Mouse (Mus musculus): ENCODE data around the gene Ccdc136. TPM values are rescaled to one million over a fixed set of nuclear protein-coding genes. Genes with fewer than 3 reads are reported as not detected.
A peak's percentile ranks its signal among the peaks of the same experiment; 100 is the strongest.
"Not testable (repeated sequence)": the region's sequence is repeated elsewhere in the genome, so short reads cannot be mapped to it uniquely, and the experiment has no call there.

Gene Ccdc136
- polyA plus RNA-seq (2012), result not detected in 2 replicates

GRCm38 (mm10) chr6:29395910-29396713 is at the start of gene Ccdc136:
Gene Ccdc136, plus strand, starts transcription at chr6:29396309.
- H3K4me3 ChIP-seq (replicated peaks), result peak within 1 kb of the TSS; percentile 36
- H3K36me3 ChIP-seq (ENCODE audit: control insufficient read depth), result no peaks in the 10 kb centered on the region
- H3K27me3 ChIP-seq (ENCODE audit: control insufficient read depth), result peaks cover 88% of the 10 kb centered on the region
- H3K9me3 ChIP-seq (ENCODE audit: control insufficient read depth, low read length), result no peaks in the 10 kb centered on the region; the same call in 1 of the 2 replicates
- peaks cover 4% of the 10 kb centered on the region for H3K4me1 ChIP-seq (ENCODE audit: control insufficient read depth)
- no peak for TF ChIP-seq GATA1 (IDR thresholded peaks at IDR 0.05; ENCODE audit: low read length)
- TF ChIP-seq TAL1 (IDR thresholded peaks at IDR 0.05; ENCODE audit: low read length), result no peak

GRCm38 (mm10) chr6:29346512-29346911 is 49.6 kb upstream of the Ccdc136 start:
- H3K9me3 ChIP-seq (ENCODE audit: control insufficient read depth, low read length); H3K36me3 ChIP-seq (ENCODE audit: control insufficient read depth); H3K4me3 ChIP-seq (replicated peaks): not testable (repeated sequence)
- Histone ChIP-seq H3K27me3 (ENCODE audit: control insufficient read depth) (peaks cover 13% of the 10 kb centered on the region), H3K4me1 (ENCODE audit: control insufficient read depth) (peaks cover 27% of the 10 kb centered on the region)

- Histone ChIP-seq H3K4me3 (replicated peaks) (peak overlapping the region; percentile 96), H3K4me1 (ENCODE audit: control insufficient read depth) (peaks cover 33% of the 10 kb centered on the region), H3K36me3 (ENCODE audit: control insufficient read depth) (no peaks in the 10 kb centered on the region), H3K27me3 (ENCODE audit: control insufficient read depth) (peaks cover 13% of the 10 kb centered on the region), H3K9me3 (ENCODE audit: control insufficient read depth, low read length) (no peaks in the 10 kb centered on the region)
- TF ChIP-seq TAL1 (IDR thresholded peaks at IDR 0.05; ENCODE audit: low read length) (no peak), GATA1 (IDR thresholded peaks at IDR 0.05; ENCODE audit: low read length) (no peak)
Observed at GRCm38 (mm10) chr6:29347189-29347588, 48.9 kb upstream of the Ccdc136 start.

- Histone ChIP-seq H3K4me1 (ENCODE audit: control insufficient read depth) (peaks cover 39% of the 10 kb centered on the region), H3K4me3 (replicated peaks) (peak within 1 kb of the TSS; percentile 96), H3K27me3 (ENCODE audit: control insufficient read depth) (peaks cover 12% of the 10 kb centered on the region), H3K9me3 (ENCODE audit: control insufficient read depth, low read length) (no peaks in the 10 kb centered on the region), H3K36me3 (ENCODE audit: control insufficient read depth) (no peaks in the 10 kb centered on the region)
- TF ChIP-seq TAL1 (IDR thresholded peaks at IDR 0.05; ENCODE audit: low read length) (no peak), GATA1 (IDR thresholded peaks at IDR 0.05; ENCODE audit: low read length) (no peak)
Observed at GRCm38 (mm10) chr6:29347665-29348370, 48.3 kb upstream of the Ccdc136 start, which contains the start of gene Calu. Gene Calu, plus strand, starts transcription at chr6:29348069.

GRCm38 (mm10) chr6:29348371-29348724 is 47.8 kb upstream of the Ccdc136 start:
- H3K4me1 ChIP-seq (ENCODE audit: control insufficient read depth), result peaks cover 44% of the 10 kb centered on the region
- TF ChIP-seq GATA1 (IDR thresholded peaks at IDR 0.05; ENCODE audit: low read length) (no peak), TAL1 (IDR thresholded peaks at IDR 0.05; ENCODE audit: low read length) (no peak)
- no peaks in the 10 kb centered on the region for H3K36me3 ChIP-seq (ENCODE audit: control insufficient read depth)
- H3K4me3 ChIP-seq (replicated peaks), result peak overlapping the region; percentile 96
- H3K9me3 ChIP-seq (ENCODE audit: control insufficient read depth, low read length), result no peaks in the 10 kb centered on the region
- peaks cover 8% of the 10 kb centered on the region for H3K27me3 ChIP-seq (ENCODE audit: control insufficient read depth)

- Histone ChIP-seq H3K4me3 (replicated peaks) (no peak overlapping the region), H3K4me1 (ENCODE audit: control insufficient read depth) (peaks cover 45% of the 10 kb centered on the region), H3K36me3 (ENCODE audit: control insufficient read depth) (peaks cover 11% of the 10 kb centered on the region), H3K27me3 (ENCODE audit: control insufficient read depth) (no peaks in the 10 kb centered on the region), H3K9me3 (ENCODE audit: control insufficient read depth, low read length) (no peaks in the 10 kb centered on the region)
- TF ChIP-seq GATA1 (IDR thresholded peaks at IDR 0.05; ENCODE audit: low read length) (no peak), TAL1 (IDR thresholded peaks at IDR 0.05; ENCODE audit: low read length) (no peak)
Observed at GRCm38 (mm10) chr6:29351613-29352012, 44.5 kb upstream of the Ccdc136 start.

GRCm38 (mm10) chr6:29352816-29353215 is 43.3 kb upstream of the Ccdc136 start:
- Histone ChIP-seq H3K27me3 (ENCODE audit: control insufficient read depth) (no peaks in the 10 kb centered on the region), H3K36me3 (ENCODE audit: control insufficient read depth) (peaks cover 23% of the 10 kb centered on the region), H3K4me3 (replicated peaks) (no peak overlapping the region), H3K4me1 (ENCODE audit: control insufficient read depth) (peaks cover 43% of the 10 kb centered on the region), H3K9me3 (ENCODE audit: control insufficient read depth, low read length) (no peaks in the 10 kb centered on the region)
- TF ChIP-seq TAL1 (IDR thresholded peaks at IDR 0.05; ENCODE audit: low read length) (no peak; the same call in 2 of the 3 replicates), GATA1 (IDR thresholded peaks at IDR 0.05; ENCODE audit: low read length) (no peak)

- Histone ChIP-seq H3K9me3 (ENCODE audit: control insufficient read depth, low read length) (no peaks in the 10 kb centered on the region), H3K4me1 (ENCODE audit: control insufficient read depth) (peaks cover 7% of the 10 kb centered on the region), H3K4me3 (replicated peaks) (no peak overlapping the region), H3K27me3 (ENCODE audit: control insufficient read depth) (no peaks in the 10 kb centered on the region), H3K36me3 (ENCODE audit: control insufficient read depth) (peaks cover 67% of the 10 kb centered on the region)
- TF ChIP-seq TAL1 (IDR thresholded peaks at IDR 0.05; ENCODE audit: low read length) (no peak), GATA1 (IDR thresholded peaks at IDR 0.05; ENCODE audit: low read length) (no peak)
Observed at GRCm38 (mm10) chr6:29359386-29359785, 36.7 kb upstream of the Ccdc136 start.

GRCm38 (mm10) chr6:29360211-29360610 is 35.9 kb upstream of the Ccdc136 start:
- Histone ChIP-seq H3K4me3 (replicated peaks) (no peak overlapping the region), H3K9me3 (ENCODE audit: control insufficient read depth, low read length) (no peaks in the 10 kb centered on the region), H3K27me3 (ENCODE audit: control insufficient read depth) (no peaks in the 10 kb centered on the region), H3K36me3 (ENCODE audit: control insufficient read depth) (peaks cover 68% of the 10 kb centered on the region), H3K4me1 (ENCODE audit: control insufficient read depth) (peaks cover 7% of the 10 kb centered on the region)
- no peak for TF ChIP-seq TAL1 (IDR thresholded peaks at IDR 0.05; ENCODE audit: low read length)
- no peak for TF ChIP-seq GATA1 (IDR thresholded peaks at IDR 0.05; ENCODE audit: low read length)

All from erythroblast, embryonic 14.5 days (primary cell).